Mouse (Mus musculus) cortical plate, adult 2 months (tissue): ENCODE data around the gene Taf12.
A peak's percentile ranks its signal among the peaks of the same experiment; 100 is the strongest.

Source experiments
- CTCF ChIP-seq: fragments of 200-500 bp; IDR thresholded peaks from 2 replicates; pipeline ENCODE4 v1.5.1; 2011; ENCODE audit warnings: mild to moderate bottlenecking, control low read depth, low read length; ENCODE audit not compliant: insufficient read depth; ENCODE audit errors: extremely low read depth
- POLR2A ChIP-seq: fragments of 200-500 bp; IDR thresholded peaks from 2 replicates; pipeline ENCODE4 v1.6.1; 2011; ENCODE audit warnings: mild to moderate bottlenecking, low read length, control low read depth; ENCODE audit not compliant: insufficient read depth; ENCODE audit errors: extremely low read depth

DNA sequence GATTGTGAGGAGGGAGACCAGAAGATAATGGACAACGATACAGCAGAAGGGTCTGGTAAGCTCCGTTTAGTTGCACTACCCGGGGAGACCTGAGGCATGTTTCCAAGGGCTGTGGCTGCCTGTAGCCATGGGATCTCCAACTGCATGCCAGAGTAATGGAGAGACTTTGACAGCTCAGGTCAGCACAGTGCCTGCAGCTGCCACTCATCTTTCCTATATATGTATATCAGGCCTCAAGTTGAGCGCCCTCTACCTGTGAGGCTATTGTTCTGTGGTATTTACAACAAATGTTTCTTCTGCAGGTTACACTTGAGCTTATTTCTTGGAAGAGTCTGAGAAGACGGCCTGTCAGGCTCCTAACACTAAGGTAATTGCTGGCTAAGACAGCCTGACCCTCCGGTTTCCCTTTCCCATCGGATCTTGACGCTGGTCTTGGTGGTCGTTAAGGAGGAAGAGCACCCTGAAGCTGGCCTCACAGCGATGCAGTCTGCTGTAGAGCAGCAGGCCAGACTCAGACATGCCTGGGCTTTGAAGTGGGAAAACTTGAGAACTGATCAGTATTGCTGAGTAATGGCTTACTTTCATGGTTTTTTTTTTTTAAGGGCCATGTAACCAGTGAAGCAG lies 35.8 kb downstream of the Taf12 start:
- no peak for TF ChIP-seq POLR2A
- TF ChIP-seq CTCF, result peak; percentile 33
